ENCODE assay signal across 12 mouse cellular contexts in genomic region chr16:33733864-33734263, GRCm38 (mm10). TPM values are rescaled to one million over a fixed set of nuclear protein-coding genes. Genes with fewer than 3 reads are reported as not detected.
A peak's percentile ranks its signal among the peaks of the same experiment; 100 is the strongest.
DNase-seq lines count a peak whose midpoint lies in the region; ATAC-seq and TF ChIP-seq lines count a peak whose summit lies in the region.
"Had no signal": no experiment of that assay in that cellular context is flagged by ENCODE, and none has a peak within 500 bp of the region (broad histone marks: within the 10 kb centered on the region; RNA-seq: fewer than 3 reads in every experiment).

No protein-coding gene starts in this region.

- 83% methylated on average over 6 of the region's 6 CpGs for WGBS in hindbrain, embryonic 12.5 days
- WGBS in hindbrain, embryonic 11.5 days: 89% methylated on average over 6 of the region's 6 CpGs
- whole genome bisulfite sequencing in hindbrain, embryonic 15.5 days: 85% methylated on average over 6 of the region's 6 CpGs

- no peak; the same call in 1 of the 2 replicates for TF ChIP-seq POLR2A in CH12.LX (IDR thresholded peaks at IDR 0.05; ENCODE audit: low read depth, low read length)

- H3K4me1 ChIP-seq in hindbrain, embryonic 12.5 days: peaks cover 38% of the 10 kb centered on the region
- peaks cover 10% of the 10 kb centered on the region for H3K4me1 ChIP-seq in hindbrain, embryonic 11.5 days (replicated peaks; ENCODE audit: control insufficient read depth, insufficient read depth, low read length)
- peaks cover 30 to 95% of the 10 kb centered on the region in 2 experiments for H3K4me1 ChIP-seq in CH12.LX (ENCODE audit: control insufficient read depth in 1 of 2, insufficient read depth in 2 of 2)
- peaks cover 30% of the 10 kb centered on the region for H3K4me1 ChIP-seq in hindbrain, embryonic 15.5 days (replicated peaks)

- DNase-seq in hindbrain, embryonic 11.5 days (ENCODE audit: low spot score): no peak
- no peak for DNase-seq in CH12.LX (ENCODE audit: extremely low read depth)
- DNase-seq in cerebellum, postnatal 14 days: peak; percentile 66 to 70
- DNase-seq in right cerebral cortex, postnatal 36 days (ENCODE audit: low spot score in 2 of 2): no peak
- no peak for DNase-seq in ovary, postnatal 14 days (ENCODE audit: low spot score)
- DNase-seq in spleen, postnatal 4 days (ENCODE audit: low spot score in 2 of 2): no peak
- DNase-seq: adrenal gland, adult 8-10 months; heart, adult 2 months; lung, embryonic 14.5 days had no signal

- TF ChIP-seq CTCF in CH12.LX (conservative IDR thresholded peaks at IDR 0.05 in 1 of 2, IDR thresholded peaks at IDR 0.05 in 1 of 2; ENCODE audit: low read depth in 2 of 2, low read length in 2 of 2): no peak

- no peak overlapping the region for H3K4me3 ChIP-seq in hindbrain, embryonic 12.5 days
- no peak overlapping the region for H3K4me3 ChIP-seq in hindbrain, embryonic 11.5 days (ENCODE audit: low read depth, low read length)
- peak overlapping the region in 1 of 3 experiments; percentile 12 for H3K4me3 ChIP-seq in CH12.LX (replicated peaks in 1 of 3; ENCODE audit: low read depth in 2 of 3, low read length in 2 of 3, poor library complexity in 1 of 3)
- no peak overlapping the region for H3K4me3 ChIP-seq in hindbrain, embryonic 15.5 days
- H3K4me3 ChIP-seq: heart, adult 2 months had no signal

- peak overlapping the region; percentile 79 for H3K27ac ChIP-seq in hindbrain, embryonic 12.5 days
- H3K27ac ChIP-seq in hindbrain, embryonic 11.5 days (ENCODE audit: low read depth, low read length): no peak overlapping the region
- peak overlapping the region; percentile 74 for H3K27ac ChIP-seq in CH12.LX (ENCODE audit: insufficient read depth, low read depth)
- peak overlapping the region; percentile 41; the same call in 1 of the 2 replicates for H3K27ac ChIP-seq in hindbrain, embryonic 15.5 days (replicated peaks)
- H3K27ac ChIP-seq: heart, adult 2 months had no signal

- in situ Hi-C loops in CH12.LX (cut with MboI; ENCODE audit: low pct_ligation_motif_present, low pct_unique_long_range_greater_than_20kb, low sequenced_read_pairs): loop anchor here (10.0 kb wide), 1 partner anchor 539 kb away; no protein-coding TSS in a partner anchor

- ATAC-seq in hindbrain, embryonic 12.5 days (ENCODE audit: low FRiP score): peak; percentile 3; the same call in 1 of the 2 replicates
- no peak for ATAC-seq in hindbrain, embryonic 11.5 days (ENCODE audit: low FRiP score)
- ATAC-seq in hindbrain, embryonic 15.5 days (ENCODE audit: low FRiP score, low read depth): no peak

- dilution Hi-C loops in CH12.LX (cut with MboI; ENCODE audit: extremely low pct_ligation_motif_present, extremely low pct_unique_long_range_greater_than_20kb, low sequenced_read_pairs): no loop called here

- no peak for TF ChIP-seq EP300 in CH12.LX (IDR thresholded peaks at IDR 0.05; ENCODE audit: low read length)

- H3K4me2 ChIP-seq in hindbrain, embryonic 12.5 days (replicated peaks): no peak overlapping the region
- H3K4me2 ChIP-seq in hindbrain, embryonic 11.5 days (replicated peaks; ENCODE audit: low read depth, low read length): no peak overlapping the region
- H3K4me2 ChIP-seq in CH12.LX (ENCODE audit: insufficient read depth, low read depth, poor library complexity, severe bottlenecking): 0 out of 2 replicates have a peak overlapping the region, but pooled peaks have one; percentile 18
- no peak overlapping the region for H3K4me2 ChIP-seq in hindbrain, embryonic 15.5 days
- H3K4me2 ChIP-seq: lung, embryonic 14.5 days had no signal

- H3K36me3 ChIP-seq in hindbrain, embryonic 12.5 days: no peaks in the 10 kb centered on the region
- H3K36me3 ChIP-seq in hindbrain, embryonic 11.5 days (ENCODE audit: control insufficient read depth, insufficient read depth, low read length): no peaks in the 10 kb centered on the region
- peaks cover 62 to 82% of the 10 kb centered on the region in 2 experiments for H3K36me3 ChIP-seq in CH12.LX (replicated peaks in 1 of 2; ENCODE audit: control insufficient read depth in 1 of 2, insufficient read depth in 1 of 2, low read length in 1 of 2)
- H3K36me3 ChIP-seq in hindbrain, embryonic 15.5 days: no peaks in the 10 kb centered on the region

- peaks cover 22% of the 10 kb centered on the region for H3K79me2 ChIP-seq in CH12.LX (replicated peaks; ENCODE audit: control insufficient read depth, extremely low read depth, insufficient read depth, poor library complexity, severe bottlenecking)

- H3K27me3 ChIP-seq in hindbrain, embryonic 12.5 days: no peaks in the 10 kb centered on the region
- no peaks in the 10 kb centered on the region for H3K27me3 ChIP-seq in hindbrain, embryonic 11.5 days (ENCODE audit: control insufficient read depth, insufficient read depth, low read length)
- H3K27me3 ChIP-seq in CH12.LX (replicated peaks): no peaks in the 10 kb centered on the region
- no peaks in the 10 kb centered on the region for H3K27me3 ChIP-seq in hindbrain, embryonic 15.5 days

- H3K9ac ChIP-seq in hindbrain, embryonic 12.5 days: no peak overlapping the region
- H3K9ac ChIP-seq in hindbrain, embryonic 11.5 days (ENCODE audit: low read depth, low read length): no peak overlapping the region
- H3K9ac ChIP-seq in CH12.LX (ENCODE audit: insufficient read depth, low read depth): peak overlapping the region; percentile 7; the same call in 1 of the 2 replicates
- no peak overlapping the region for H3K9ac ChIP-seq in hindbrain, embryonic 15.5 days
- H3K9ac ChIP-seq: lung, embryonic 14.5 days had no signal

- no peak for TF ChIP-seq RAD21 in CH12.LX (IDR thresholded peaks at IDR 0.05; ENCODE audit: low read depth, low read length)

- H3K9me3 ChIP-seq in hindbrain, embryonic 12.5 days (replicated peaks): no peaks in the 10 kb centered on the region
- no peaks in the 10 kb centered on the region for H3K9me3 ChIP-seq in hindbrain, embryonic 11.5 days (ENCODE audit: control insufficient read depth, low read length)
- no peaks in the 10 kb centered on the region for H3K9me3 ChIP-seq in CH12.LX (replicated peaks; ENCODE audit: low read length)
- no peaks in the 10 kb centered on the region for H3K9me3 ChIP-seq in hindbrain, embryonic 15.5 days

TF ChIP-seq in CH12.LX, 34 proteins besides CTCF, POLR2A, EP300 and RAD21:
- no peak for TF ChIP-seq ETS1 (conservative IDR thresholded peaks at IDR 0.05; ENCODE audit: low read depth, low read length)
- no peak for TF ChIP-seq UBTF (IDR thresholded peaks at IDR 0.05; ENCODE audit: low read depth, low read length)
- TF ChIP-seq USF2 (conservative IDR thresholded peaks at IDR 0.05; ENCODE audit: low read depth, low read length): no peak
- TF ChIP-seq SIN3A (IDR thresholded peaks at IDR 0.05; ENCODE audit: low read length): no peak
- TF ChIP-seq SMC3 (IDR thresholded peaks at IDR 0.05; ENCODE audit: low read depth, low read length): no peak
- TF ChIP-seq POLR2AphosphoS2 (IDR thresholded peaks at IDR 0.05; ENCODE audit: low read depth, low read length): no peak
- no peak for TF ChIP-seq IRF4 (IDR thresholded peaks at IDR 0.05; ENCODE audit: low read depth, low read length)
- no peak for TF ChIP-seq MAZ (IDR thresholded peaks at IDR 0.05; ENCODE audit: low read depth, low read length)
- TF ChIP-seq MEF2A (IDR thresholded peaks at IDR 0.05; ENCODE audit: borderline replicate concordance, low read depth, low read length): no peak
- no peak for TF ChIP-seq ZC3H11A (IDR thresholded peaks at IDR 0.05; ENCODE audit: low read depth, low read length)
- no peak for TF ChIP-seq USF1 (IDR thresholded peaks at IDR 0.05; ENCODE audit: low read depth, low read length)
- no peak for TF ChIP-seq PAX5 (IDR thresholded peaks at IDR 0.05; ENCODE audit: low read length)
- no peak for TF ChIP-seq BHLHE40 (IDR thresholded peaks at IDR 0.05; ENCODE audit: low read depth, low read length)
TF ChIP-seq in CH12.LX: peak in this region for 0.

RNA-seq across cellular contexts. Expression of gene Heg1, which starts 49.7 kb away (rescaled TPM):
- 21.3 and 22.9 TPM in 2 replicates for polyA plus RNA-seq in hindbrain, embryonic 12.5 days (2016; fragmentation: Nextera tagmentation; extraction: Ambion mirVana)
- 22.8 and 23.4 TPM in 2 replicates for polyA plus RNA-seq in hindbrain, embryonic 11.5 days (2014; fragmentation: Nextera tagmentation; extraction: Ambion mirVana)
- total RNA-seq in CH12.LX (2012; rRNA removed): 52.3 and 77.1 TPM in 2 replicates
- total RNA-seq in CH12.LX (2014; rRNA removed): 33.5 and 40.8 TPM in 2 replicates
- 49.2 and 67.2 TPM in 2 replicates for polyA plus RNA-seq in CH12.LX (2012; ENCODE audit: insufficient read length, low read depth)
- 11.5 and 11.7 TPM in 2 replicates for polyA plus RNA-seq in hindbrain, embryonic 15.5 days (2015; fragmentation: Nextera tagmentation; extraction: Ambion mirVana)

RNA-seq across cellular contexts. Expression of gene Muc13, which starts 60.0 kb away (rescaled TPM):
- polyA plus RNA-seq in hindbrain, embryonic 12.5 days (2016; fragmentation: Nextera tagmentation; extraction: Ambion mirVana): 0.12 TPM in 1 of 2 replicates, not detected in the other
- polyA plus RNA-seq in hindbrain, embryonic 11.5 days (2014; fragmentation: Nextera tagmentation; extraction: Ambion mirVana): 0.08 and 0.14 TPM in 2 replicates
- not detected in 2 replicates for total RNA-seq in CH12.LX (2012; rRNA removed)
- total RNA-seq in CH12.LX (2014; rRNA removed): not detected in 2 replicates
- not detected in 2 replicates for polyA plus RNA-seq in CH12.LX (2012; ENCODE audit: insufficient read length, low read depth)
- polyA plus RNA-seq in hindbrain, embryonic 15.5 days (2015; fragmentation: Nextera tagmentation; extraction: Ambion mirVana): 0.05 TPM in 1 of 2 replicates, not detected in the other
- total RNA-seq: heart, adult 2 months; layer of hippocampus, adult 8-10 months had no signal
- polyA plus RNA-seq: lung, embryonic 14.5 days had no signal

Comparison
In these comparisons a context has a peak if more than half of its experiments do, and no peak if none do; other contexts are left out.
1. DNase-seq: peak in cerebellum, postnatal 14 days (2 of 2); none in hindbrain, embryonic 11.5 days (single experiment), CH12.LX (single experiment), right cerebral cortex, postnatal 36 days (0 of 2), ovary, postnatal 14 days (single experiment) and spleen, postnatal 4 days (0 of 2).